Mouse (Mus musculus): Measurements from ENCODE around the gene Gm20388. TPM values are rescaled to one million over a fixed set of nuclear protein-coding genes. Genes with fewer than 3 reads are reported as not detected.
"Not testable (repeated sequence)": the region's sequence is repeated elsewhere in the genome, so short reads cannot be mapped to it uniquely, and the experiment has no call there.

Gene Gm20388
- total RNA-seq, 2 experiments from 2014 or later, result 10.7 TPM; not detected in 1

DNA sequence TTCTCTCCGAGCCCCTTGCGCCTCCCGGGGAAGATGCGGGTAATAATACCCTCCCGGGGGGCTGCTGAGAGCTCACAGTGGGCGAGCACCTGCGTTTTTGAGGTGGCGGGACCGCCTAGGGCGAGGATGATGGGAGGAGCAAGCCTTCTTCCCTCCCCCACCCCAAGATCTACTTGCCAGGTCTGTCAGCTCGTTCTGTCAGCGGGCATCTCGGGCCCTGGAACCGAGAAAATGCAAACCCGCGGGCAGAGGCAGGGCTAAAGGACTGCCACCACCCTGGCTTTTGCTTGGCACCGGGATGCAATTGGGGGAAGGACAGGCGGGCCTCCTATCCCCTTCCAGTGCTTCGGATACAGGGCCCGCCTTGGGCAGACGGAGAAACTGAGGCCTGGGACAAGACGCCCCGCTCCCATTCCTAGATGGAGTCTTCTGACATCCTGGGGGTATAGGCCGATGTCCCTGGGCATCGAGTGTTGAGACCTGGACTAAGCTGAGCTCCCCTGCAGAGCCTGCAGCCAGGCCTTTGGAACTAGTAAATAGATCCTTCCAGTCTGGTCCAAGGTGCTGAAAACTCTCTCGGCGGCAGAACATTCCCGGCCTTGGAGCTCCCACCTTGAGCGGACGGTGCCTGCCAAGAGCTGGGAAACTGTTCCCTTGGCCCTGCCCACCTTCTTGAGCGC is 1742.8 kb downstream of the Gm20388 start:
- DNase-seq (ENCODE audit: low spot score in 2 of 2), result no peak

DNA sequence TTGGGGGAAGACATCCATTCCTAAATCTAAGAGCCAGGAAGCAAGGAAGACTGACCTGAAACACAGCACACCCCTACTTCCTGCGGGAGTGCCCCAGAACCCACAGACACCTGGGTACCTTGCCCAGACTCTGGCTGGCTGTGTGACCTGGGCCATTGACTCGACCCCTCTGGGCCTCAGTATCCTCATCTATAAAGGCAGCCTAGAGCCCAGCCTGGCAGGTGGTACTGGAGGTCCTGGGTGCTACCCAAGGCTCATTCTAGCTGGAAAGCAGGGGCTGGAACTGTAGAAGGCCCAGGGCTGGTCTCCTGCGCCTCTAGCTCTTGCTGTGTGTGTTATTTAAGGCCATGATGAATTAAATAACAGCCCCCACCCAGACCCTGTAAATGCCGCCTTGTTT is 1743.5 kb downstream of the Gm20388 start:
- DNase-seq (ENCODE audit: low spot score in 2 of 2), result no peak

DNA sequence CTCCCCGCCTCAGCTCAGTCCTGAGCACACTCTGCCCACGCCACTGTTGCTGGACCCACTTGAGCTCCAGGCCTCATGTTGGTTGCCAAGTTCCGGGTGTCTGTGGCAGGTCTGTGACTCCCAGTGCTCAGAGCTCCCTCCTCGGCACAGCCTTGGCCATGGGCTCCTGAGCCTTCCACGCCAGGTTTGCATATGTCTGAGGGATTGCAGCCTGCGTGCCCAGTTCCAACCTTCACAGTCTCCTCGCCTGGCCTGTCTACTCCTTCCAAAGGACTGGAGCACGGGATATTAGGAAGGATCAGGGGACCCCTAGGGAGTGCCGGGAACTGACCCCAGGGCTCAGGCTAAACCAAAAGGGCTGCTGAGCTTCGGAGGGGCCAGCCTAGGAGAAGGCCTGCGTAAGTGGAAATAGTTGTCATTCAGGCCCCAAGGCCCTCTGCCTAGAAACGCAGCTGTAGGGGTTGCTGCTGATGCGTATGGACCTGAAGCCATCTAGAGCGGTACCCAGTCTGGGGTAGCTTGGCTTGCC is 1744.4 kb downstream of the Gm20388 start:
- DNase-seq (ENCODE audit: low spot score in 2 of 2), result no peak

DNA sequence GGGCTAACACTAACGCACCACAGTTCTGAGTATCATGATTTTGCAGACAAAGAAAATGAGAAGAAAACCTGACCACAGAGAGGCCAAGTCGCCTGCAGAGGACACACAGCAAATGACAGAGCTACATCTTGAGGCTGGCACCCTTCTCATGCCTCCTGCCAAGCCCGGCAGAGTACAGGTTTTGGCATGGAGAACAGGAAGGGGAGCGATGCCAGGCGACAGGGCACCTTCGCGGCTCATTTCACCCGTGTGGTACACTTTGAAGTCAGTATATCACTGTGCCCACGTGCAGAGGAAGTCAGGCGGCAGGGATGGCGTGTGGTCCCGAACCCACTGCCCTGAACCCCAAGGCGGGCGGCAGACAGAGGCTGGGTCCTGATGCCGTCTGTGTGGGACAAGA is 1750.0 kb downstream of the Gm20388 start:
- no peak for DNase-seq (ENCODE audit: low spot score in 2 of 2)

DNA sequence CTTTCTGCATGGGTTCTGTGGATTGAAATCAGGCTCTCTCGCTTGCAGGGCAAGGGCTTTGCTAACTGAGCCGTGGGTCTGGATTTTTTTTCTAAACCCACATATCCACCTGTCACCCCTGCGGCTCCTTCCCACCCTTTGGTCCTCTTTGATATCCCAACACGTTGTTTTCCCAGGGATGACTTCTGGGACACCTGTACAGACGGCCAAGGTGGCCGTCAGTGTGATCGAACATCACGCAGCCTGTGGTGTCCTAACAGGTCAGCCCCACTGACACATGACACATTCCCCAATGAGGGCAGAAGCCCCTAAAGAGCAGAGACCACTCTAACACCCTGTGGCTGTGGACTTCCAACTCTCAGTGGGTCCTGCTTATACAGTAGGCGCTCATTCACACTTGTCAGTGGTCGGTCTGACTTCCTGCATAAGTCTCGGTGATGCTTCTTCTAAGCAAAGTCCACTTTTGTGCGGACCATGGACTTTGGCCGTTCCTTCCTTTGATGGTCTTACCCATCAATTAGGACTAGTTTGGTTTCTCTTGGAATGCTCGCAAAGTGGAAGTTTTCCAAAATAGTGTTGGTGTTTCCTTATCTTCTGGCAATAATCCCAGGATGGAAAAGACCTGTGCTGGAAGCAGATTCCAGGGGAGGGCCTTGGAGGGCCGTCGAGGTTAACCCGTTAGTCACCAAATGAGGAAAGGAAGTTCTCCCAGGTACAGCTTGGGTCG is 1751.2 kb downstream of the Gm20388 start:
- no peak for DNase-seq (ENCODE audit: low spot score in 2 of 2)

DNA sequence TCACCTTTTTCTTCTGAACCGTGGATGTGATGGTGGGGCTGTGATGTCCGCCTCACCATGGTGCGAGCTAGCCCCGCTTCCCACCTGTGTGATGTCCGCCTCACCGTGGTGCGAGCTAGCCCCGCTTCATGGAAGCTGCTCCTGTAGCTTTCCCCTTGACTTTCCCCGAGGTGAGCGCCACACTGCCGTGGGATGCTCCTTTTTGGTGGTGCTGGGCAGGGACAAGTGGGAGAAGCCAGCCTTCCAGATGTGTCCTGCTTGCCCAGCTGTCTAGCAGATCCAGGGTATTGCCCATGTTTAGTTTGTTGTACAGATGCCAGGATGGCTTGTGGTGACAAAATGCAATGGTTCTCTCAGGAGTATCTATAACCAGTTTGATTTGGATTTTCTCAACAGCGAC is 1752.5 kb downstream of the Gm20388 start:
- no peak for DNase-seq (ENCODE audit: low spot score in 2 of 2)

DNA sequence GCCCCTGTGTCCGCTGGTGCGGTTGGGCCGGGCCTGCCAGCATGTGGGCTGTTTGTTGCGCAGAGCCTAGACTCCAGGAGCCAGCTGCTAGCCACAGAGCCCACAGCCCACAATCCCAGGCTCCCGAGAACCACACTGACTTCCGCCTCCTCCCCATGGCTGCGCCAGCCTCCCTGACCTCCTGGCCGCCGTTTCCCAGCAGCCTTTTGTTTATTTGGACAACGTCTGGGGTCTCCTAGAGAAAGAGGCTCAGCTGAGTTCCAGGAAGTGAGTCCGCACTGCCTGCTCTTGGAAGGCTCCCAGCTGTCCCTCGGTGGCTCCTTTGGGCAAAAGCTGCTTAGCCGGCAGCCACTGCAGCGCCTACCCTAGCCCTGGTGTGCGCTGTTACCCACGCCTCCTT is 1754.7 kb downstream of the Gm20388 start:
- DNase-seq (ENCODE audit: low spot score in 2 of 2), result no peak

DNA sequence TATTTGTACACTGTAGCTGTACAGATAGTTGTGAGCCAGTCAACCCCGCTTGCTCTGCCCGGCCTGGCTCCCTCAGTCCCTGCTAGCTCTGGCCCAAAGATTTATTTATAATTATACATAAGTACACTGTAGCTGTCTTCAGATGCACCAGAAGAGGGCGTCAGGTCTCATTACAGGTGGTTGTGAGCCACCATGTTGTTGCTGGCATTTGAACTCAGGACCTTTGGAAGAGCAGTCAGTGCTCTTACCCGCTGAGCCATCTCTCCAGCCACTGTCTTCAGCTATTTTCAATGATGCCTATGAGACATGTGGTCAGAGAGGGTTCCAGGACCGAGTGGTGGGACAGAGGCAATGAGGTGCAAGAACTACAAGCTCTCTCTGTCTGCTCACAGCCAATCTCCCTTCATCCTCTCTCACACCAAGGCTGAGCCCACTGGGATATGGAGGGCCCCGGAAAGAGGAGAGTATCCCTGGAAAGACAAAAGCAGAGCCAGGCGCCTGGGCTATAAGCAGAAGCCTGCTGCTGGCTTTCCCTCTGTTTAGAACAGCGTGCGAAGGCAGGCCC is 1757.4 kb downstream of the Gm20388 start:
- DNase-seq (ENCODE audit: low spot score in 2 of 2), result not testable (repeated sequence)

DNA sequence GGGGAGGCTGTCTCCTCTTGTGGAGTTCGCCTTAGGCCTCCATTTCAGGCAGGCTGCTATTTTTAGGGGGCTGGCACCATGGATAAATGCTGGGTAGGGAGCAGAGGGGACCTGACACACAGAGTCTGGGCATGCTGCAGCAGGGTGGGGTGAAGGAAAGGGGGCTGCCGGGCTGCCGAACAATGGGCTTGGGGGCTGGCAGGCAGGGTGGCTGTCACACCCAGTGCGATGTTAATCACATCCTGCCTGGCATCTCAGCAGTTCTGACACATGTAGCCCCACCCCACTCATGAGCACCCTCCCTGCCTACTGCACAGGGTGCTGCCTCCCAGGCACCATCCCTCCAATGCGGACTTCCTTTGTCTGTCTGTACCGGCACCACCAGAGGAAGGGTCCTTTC is 1757.9 kb downstream of the Gm20388 start:
- peak in 1 of 2 experiments; percentile 64 for DNase-seq (ENCODE audit: low spot score in 2 of 2)

DNA sequence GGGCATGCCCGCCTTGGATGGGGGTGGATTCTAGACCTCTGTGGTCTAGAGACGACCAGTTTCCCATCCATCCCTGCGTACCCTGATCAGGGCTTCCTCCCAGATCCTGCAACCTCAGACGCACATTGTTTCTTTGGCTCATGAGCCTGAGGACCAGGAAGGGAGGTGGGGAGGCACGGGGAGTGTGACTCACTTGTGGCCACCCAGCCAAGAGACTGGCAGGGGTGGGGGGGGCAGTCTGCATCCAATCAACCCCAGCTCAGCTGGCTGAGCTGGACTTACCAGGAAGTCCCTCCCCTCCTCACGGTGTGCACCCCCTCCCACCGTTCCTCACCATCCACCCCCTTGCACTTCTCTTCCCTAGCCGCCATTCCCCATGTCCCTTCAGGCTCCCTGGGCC is 1758.6 kb downstream of the Gm20388 start:
- DNase-seq (ENCODE audit: low spot score in 2 of 2), result no peak

DNA sequence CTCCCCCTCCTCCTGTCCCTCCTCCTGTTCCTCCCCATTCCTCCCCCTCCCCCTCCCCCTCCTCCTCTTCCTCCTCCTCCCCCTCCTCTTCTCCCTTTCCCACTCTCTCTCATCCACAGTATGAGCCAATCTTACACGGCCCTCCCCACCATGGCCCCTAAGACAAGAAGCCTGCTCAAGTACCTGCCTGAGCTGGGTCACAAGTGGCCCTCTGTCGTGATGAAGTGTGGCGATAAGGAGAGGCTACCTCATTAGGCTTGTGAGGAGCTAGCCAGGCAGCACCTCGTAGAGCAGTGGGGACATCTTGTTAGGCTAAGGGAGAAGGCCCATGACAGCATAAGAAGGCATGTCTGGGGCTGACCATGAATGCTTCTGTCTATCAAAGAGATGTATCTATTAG is 1762.5 kb downstream of the Gm20388 start:
- no peak for DNase-seq (ENCODE audit: low spot score in 2 of 2)

DNA sequence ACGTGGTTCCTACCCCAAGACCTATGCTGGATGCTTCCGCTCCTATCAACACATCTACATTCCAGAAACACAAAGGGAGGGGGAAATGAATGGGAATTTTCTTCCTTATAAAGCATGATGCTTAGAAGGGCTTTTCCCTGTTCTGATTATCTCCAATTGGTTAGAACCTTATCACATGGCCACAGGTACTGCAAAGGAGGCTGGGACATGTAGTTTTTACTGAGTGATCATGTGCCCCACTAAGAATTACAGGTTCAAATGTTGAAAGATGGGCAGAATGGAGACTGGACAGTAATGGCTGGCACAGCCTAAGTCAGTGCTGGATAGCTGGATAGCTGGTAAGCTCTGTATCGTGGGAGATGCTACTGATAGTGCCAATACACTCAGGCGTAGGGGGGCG is 1763.3 kb downstream of the Gm20388 start:
- peak in 1 of 2 experiments; percentile 72 for DNase-seq (ENCODE audit: low spot score in 2 of 2)

DNA sequence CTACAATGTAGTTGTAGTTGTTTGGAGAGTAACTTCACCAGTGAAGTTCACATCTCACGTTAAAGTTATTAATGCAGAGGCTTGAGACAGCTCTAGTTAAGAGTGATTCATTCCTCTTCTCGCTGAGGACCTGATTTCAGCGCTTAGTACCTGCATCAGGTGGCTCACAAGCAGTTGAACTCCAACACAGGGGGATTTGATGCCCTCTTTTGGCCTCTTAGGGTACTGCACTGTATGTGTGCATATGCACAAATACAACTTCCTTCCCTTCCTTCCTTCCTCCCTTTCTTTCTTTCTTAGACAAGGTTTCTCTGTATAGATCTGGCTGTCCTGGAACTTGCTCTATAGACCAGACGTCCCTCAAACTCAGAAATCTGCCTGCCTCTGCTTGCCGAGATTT is 1763.9 kb downstream of the Gm20388 start:
- DNase-seq (ENCODE audit: low spot score in 2 of 2), result no peak

DNA sequence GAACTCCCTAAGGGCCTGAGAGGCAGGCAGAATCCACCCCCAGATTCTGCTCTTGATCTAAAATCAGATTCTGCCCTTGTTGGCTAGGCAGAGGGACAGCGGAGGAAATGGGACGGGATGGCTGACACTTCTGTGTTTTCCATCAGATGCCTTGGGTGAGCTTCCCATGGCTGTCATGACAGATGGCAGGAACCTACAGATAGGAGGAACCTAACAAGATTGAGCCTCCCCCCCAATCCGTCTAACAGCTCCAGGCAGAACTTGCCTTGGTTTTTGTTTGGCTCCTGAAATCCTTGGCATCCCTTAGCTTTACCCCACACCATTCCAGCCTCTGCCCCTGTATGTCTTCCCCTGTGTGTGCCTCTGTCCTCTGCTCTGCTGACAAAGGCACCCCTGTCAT is 1764.5 kb downstream of the Gm20388 start:
- no peak for DNase-seq (ENCODE audit: low spot score in 2 of 2)

DNA sequence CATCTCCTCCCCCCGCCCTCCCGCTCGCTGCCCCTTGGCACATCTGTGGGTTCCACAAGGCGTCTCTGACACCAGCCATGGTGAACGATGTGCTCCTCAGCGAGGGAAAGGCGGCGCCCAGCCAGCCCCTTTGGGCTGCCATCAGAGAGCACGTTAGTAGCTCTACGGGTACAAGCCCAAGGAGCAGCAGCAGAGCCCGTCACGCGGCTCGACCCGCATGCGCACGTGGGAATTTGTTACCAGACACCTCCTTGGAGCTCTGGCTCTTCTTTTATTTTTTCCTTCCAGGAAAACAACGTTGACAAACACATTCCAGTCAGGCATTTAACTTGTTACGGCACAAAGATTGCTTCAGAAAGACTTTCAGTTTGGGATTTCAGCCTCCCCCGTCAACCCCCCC is 1765.1 kb downstream of the Gm20388 start:
- no peak for DNase-seq (ENCODE audit: low spot score in 2 of 2)

DNA sequence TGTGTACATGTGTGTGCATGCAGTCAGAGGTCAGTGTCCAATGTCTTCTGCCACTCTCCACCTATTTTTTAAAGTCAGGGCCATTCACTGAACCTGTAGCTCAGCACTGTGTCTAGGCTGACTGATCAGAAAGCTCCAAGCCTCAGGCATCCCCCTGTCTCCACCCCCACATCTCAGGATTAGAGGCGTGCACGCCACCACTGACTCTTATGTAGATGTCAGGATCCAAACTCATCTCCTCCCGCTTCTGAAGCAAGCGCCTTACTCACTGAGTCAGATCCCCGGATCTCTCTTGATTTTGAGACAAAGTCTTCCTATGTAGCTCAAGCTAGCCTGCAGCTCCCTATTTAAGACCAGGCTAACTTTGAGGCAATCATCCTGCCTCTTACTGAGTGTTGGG is 1768.1 kb downstream of the Gm20388 start:
- no peak for DNase-seq (ENCODE audit: low spot score in 2 of 2)

DNA sequence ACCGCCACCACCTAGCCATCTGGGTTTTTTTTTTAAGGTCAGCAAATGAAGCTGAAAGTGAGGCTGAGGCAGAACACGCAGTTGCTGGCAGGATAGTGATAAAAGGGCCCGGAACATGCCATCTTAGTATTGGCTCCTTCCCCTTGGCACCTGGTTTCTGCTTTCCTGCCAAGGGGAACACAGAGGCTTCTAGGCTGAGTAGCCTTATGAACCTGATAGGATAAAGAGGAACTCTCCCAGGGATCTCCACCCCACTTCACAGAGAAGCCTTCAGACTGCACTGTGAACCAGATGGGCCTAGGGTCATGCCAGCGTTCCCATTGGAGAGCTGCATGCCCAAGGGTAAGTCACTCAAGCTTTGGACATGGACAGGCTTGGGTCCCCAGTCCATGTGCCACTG is 1770.3 kb downstream of the Gm20388 start:
- DNase-seq (ENCODE audit: low spot score in 2 of 2), result no peak

DNA sequence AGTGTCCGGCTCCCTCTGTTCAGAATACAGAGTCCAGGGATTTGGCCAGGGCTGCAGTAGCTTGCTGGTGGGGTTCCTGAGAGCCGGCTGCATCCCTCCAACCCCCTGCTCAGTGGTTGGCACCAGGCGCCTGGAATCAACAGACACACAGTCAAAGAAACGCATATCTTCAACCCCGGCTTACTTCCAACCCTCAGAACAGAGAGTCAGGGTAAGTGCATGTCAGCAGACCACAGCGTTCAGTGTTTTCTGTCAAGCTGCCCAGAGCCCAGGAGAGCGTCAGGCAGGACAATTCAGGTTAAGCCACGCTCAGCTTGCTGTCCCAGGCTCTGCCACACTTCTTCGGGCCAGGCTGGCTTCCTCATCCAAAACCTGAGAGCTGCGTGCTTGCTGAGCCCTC is 1770.8 kb downstream of the Gm20388 start:
- no peak for DNase-seq (ENCODE audit: low spot score in 2 of 2)

DNA sequence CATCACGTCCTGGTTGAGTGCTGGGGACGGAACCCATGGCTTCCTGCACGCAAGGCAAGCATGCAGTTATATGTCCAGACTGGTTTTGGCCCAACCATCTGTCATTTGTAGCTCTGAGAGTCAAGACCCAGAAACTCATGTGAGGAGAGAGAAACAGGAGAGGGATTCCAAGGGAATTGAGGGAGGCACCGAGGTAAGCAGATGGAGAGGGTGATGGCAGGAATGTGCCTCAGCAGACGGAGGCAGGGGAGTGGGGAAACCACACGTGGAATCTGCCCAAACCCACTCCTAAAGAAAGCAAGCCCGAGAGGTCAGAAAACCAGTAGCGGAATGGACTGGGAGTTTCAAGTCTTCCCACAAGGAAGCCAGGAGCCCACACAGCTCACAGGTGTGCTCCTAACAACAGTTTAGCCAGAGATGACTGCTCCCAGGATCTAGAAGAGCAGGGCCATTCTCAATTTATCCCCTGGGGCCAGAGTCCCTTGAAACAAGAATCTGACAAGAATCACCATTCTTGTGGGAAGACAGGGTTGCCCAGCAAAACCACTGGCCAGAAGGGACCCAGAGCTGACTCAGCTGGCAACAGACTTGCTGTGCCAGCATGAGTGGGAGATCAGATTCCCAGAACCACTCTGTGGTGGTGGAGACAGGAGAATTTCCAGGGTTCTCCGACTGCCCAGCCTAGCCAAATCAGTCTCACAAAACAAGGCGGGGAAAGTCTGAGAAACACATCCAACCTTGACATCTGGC is 1772.6 kb downstream of the Gm20388 start:
- no peak for DNase-seq (ENCODE audit: low spot score in 2 of 2)

DNA sequence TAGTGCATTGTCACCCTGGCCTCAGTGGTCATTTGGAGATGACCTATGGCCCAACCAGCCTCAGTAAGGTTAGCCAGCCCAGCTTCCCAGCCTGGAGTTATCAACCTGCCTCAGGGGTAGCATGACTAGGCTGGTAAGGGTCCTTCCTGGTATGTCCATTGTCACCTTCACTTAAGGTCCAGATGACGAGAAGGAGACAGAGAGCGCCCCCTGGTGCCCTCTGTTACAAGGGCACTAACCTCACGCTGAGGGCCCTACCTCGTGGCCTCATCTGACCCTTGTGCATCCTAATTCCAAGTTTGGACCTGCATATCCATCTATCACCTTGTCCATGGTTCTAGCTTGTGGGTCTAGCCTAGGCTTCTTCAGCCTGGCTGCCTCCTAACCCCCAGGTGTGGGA is 1774.8 kb downstream of the Gm20388 start:
- DNase-seq (ENCODE audit: low spot score in 2 of 2), result no peak

DNA sequence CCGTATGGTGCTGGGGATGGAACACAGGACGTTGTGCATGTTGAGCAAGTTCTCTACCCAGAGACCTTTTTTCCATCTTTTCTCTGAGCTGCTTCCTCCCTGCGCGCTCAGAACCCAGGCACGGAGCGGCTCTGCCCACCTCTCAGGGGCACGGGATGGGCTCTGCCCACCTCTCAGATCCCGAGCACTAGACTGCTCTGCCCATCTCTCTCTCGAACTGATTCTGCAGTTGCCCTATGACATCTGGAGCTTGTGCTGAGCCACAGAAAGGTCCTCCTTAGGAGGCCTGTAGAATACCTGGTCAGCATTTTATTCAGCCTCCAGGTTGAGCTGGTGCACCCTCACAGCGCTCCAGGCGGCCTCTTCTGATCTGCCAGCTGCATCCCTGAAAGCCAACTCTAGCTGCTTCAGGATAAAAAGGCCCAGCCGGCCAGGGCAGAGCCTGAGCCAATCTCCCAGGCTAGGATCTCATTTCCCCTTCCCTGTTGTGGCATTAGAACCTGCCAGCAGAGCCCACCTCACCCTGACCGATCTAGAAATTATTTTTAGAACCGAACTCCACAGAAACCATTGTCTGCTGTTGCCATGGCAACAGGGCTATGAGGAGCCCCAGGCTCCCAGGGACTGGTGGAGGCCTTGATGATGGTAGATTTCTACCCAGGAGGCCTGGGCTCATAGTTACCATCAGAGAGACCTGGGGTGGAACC is 1777.0 kb downstream of the Gm20388 start:
- DNase-seq (ENCODE audit: low spot score in 2 of 2), result peak; percentile 72 to 85

Data from layer of hippocampus, adult 18-20 months (tissue).